Mouse (Mus musculus) ES-Bruce4 (cell line): ENCODE measurements around the gene Krr1.

Source experiments
- CTCF ChIP-seq: IDR thresholded peaks from one replicate; pipeline ENCODE4 v1.8.1; 2011; ENCODE audit warnings: low read depth, low read length
- EP300 ChIP-seq: IDR thresholded peaks from 2 replicates; pipeline ENCODE4 v1.6.1; 2011; ENCODE audit warnings: low read depth, low read length; ENCODE audit not compliant: insufficient read depth
- POLR2A ChIP-seq: IDR thresholded peaks from one replicate; pipeline ENCODE4 v1.8.1; 2011; ENCODE audit warnings: low read length; ENCODE audit not compliant: insufficient read depth

GRCm38 (mm10) chr10:111948041-111948440 lies 24.4 kb upstream of the Krr1 start:
- no peak for TF ChIP-seq EP300
- TF ChIP-seq CTCF: no peak
- no peak for TF ChIP-seq POLR2A
